Mouse (Mus musculus): Measurements from ENCODE around the gene Aldh3b3.
A peak's percentile ranks its signal among the peaks of the same experiment; 100 is the strongest.
"Not testable (repeated sequence)": the region's sequence is repeated elsewhere in the genome, so short reads cannot be mapped to it uniquely, and the experiment has no call there.

The Aldh3b3 gene

DNA sequence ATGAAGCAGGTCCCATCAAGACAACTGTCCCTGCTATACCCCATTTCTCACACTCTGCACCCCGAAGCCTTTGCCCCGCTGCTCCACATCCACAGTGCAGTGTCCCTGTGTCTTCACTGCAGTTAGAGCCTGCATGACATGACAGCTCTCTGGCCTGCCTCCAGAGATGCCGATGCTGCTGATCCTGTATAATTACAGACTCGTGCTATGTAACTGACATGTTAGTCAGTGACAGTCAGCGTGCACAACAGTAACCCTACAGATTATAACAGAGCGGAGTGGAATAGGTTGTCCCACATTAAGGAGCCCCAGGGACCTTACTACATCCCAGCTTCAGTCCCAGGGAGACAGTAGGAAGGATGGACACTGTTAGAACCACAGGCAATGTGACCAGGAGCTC lies 16.2 kb downstream of the Aldh3b3 start:
- not testable (repeated sequence) for DNase-seq

DNA sequence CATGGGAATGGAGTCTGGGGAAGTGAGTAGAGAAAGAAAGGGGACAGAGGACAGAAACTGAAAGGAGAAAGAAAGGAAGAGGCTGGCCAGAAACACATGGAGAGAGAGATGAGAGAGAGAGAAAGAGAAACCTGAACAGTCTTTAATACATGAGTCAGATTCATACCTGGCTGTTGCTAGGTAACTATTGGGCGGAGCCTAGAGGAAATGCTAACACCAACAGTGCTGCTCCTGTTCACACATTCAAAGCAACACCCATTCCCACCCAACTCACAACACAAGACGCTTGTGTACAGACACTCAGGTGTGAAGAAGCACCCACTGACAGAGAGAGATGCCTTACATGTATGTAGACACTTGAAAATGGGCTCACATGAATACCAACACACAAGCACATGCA lies 17.4 kb downstream of the Aldh3b3 start:
- no peak for DNase-seq

DNA sequence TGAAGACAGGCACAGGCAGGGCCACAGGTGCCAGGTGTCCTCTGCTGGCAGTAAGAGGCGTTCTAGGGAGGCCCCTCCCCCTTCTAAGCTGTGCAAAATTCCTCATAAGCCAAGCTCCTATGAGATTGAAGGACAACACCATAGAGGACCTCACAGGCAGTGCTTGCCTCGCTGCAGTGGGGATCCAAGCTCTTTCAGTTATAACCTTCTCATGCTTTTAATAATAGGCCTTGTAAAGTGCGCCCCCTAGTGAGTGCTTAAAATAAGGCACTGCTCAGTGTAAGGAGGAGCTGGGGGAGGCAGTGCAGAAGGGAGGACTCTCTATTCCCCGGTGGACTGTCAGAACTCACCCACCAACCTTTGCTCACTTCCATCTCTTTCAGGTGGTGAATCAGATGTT lies 21.9 kb downstream of the Aldh3b3 start:
- DNase-seq, result peak; percentile 37 to 73

DNA sequence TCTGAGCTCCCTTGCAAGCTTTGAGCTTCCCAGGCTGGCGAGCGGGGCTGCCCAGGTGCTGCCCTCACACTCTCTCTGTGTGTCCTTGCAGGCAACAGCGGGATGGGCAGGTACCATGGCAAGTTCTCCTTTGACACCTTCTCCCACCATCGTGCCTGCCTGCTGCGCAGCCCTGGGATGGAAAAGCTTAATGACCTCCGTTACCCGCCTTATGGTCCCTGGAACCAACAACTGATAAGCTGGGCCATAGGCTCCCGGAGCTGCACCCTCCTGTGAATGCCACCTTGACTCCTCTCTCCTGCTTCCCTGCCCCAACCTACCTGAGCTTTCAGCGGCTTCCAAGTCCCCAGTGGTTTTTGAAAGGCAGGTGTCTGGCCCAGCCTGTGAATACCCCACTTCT lies 22.5 kb downstream of the Aldh3b3 start:
- DNase-seq, result no peak

- no peak for DNase-seq
Measured at GRCm38 (mm10) chr19:3983527-3984200, 25.2 kb downstream of the Aldh3b3 start.

GRCm38 (mm10) chr19:3985261-3985681 lies 26.8 kb downstream of the Aldh3b3 start:
- DNase-seq, result no peak

GRCm38 (mm10) chr19:3986334-3986733 lies 27.9 kb downstream of the Aldh3b3 start, which contains the start of gene Acy3:
Gene Acy3, plus strand, starts transcription at chr19:3986570.
- DNase-seq, result peak in 1 of 2 experiments; percentile 18

GRCm38 (mm10) chr19:3988066-3988465 lies 29.6 kb downstream of the Aldh3b3 start:
- DNase-seq, result no peak

- no peak for DNase-seq
Measured at GRCm38 (mm10) chr19:3988750-3989149, 30.3 kb downstream of the Aldh3b3 start.

- no peak for DNase-seq
Measured at GRCm38 (mm10) chr19:3990804-3991203, 32.4 kb downstream of the Aldh3b3 start.

GRCm38 (mm10) chr19:3991562-3991961 lies 33.1 kb downstream of the Aldh3b3 start:
- DNase-seq, result no peak

- DNase-seq, result no peak
Measured at GRCm38 (mm10) chr19:3991966-3992365, 33.5 kb downstream of the Aldh3b3 start.

- DNase-seq, result no peak
Measured at GRCm38 (mm10) chr19:3992416-3992815, 34.0 kb downstream of the Aldh3b3 start, which contains the start of gene Tbx10. Gene Tbx10, plus strand, starts transcription at chr19:3992752.

DNA sequence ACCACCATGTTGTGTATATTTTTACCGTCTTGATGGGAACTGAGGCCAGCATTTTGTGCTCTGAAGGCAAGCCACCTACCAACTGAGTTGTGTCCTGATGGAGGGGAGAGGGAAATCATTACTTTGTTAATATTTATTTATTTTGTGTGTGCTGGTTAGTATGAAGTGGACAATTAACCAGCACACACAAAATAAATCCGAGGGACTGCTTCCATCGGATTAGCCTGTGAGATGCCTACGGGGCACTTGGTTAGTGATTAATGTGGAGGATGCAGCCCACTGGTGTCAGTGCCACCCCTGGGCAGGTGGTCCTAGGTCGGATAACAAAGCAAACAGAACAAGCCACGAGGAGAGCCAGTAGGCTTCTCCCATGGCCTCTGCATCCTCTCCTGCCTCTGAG lies 36.5 kb downstream of the Aldh3b3 start:
- DNase-seq, result no peak

DNA sequence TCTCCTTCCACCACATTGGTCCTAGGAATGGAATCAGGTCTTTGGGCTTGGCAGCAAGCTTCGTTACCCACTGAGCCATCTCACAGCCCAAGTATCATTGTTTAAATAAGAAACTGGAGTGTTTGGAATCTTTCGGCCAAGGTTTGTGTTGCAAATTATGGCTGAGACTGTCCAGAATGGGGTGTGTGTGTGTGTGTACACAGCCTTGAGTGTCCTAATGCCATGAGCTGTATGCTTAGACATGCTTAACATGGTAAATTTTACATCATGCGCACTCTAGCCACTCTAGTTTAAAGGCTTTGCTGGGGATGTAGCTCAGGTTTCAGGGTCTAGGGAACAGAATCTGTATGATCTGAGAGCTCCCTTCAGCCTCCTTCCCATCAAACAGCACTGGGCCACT lies 37.1 kb downstream of the Aldh3b3 start:
- no peak for DNase-seq

GRCm38 (mm10) chr19:3996106-3996505 lies 37.7 kb downstream of the Aldh3b3 start:
- DNase-seq, result no peak

DNA sequence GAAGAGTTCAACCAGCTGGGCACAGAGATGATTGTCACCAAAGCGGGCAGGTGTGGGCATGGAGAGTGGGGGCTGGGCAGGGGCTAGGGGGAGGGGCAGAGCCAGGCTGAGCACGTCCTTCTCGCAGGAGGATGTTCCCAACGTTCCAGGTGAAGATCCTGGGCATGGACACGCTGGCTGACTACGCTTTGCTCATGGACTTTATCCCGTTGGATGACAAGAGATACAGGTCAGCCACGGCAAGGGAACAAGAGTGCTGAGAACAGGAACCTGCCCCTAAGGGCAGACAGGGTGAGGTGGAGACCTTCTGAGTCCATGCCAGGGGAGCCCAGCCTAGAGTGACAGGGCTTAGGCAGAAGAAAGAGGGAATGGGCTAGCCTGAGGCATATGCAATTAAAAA lies 38.3 kb downstream of the Aldh3b3 start:
- no peak for DNase-seq

DNA sequence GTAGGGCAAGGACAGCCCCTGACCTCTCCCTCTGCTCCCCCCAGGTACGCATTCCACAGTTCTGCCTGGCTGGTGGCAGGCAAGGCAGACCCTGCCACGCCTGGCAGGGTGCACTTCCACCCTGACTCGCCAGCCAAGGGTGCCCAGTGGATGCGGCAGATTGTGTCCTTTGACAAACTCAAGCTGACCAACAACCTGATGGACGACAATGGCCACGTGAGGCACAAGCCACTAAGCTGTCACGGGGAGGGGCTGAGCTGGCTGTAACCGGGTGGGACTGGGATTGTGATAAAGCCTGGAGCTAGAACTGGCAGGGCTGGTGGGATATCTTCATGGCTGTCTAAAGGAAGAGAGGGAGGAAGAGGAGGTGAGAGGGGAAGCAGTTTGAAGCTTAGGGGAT lies 38.8 kb downstream of the Aldh3b3 start:
- DNase-seq, result no peak

- no peak for DNase-seq
Measured at GRCm38 (mm10) chr19:3998335-3998734, 39.9 kb downstream of the Aldh3b3 start.

- no peak for DNase-seq
Measured at GRCm38 (mm10) chr19:3999121-3999730, 40.8 kb downstream of the Aldh3b3 start.

GRCm38 (mm10) chr19:4000119-4000900 lies 41.9 kb downstream of the Aldh3b3 start, which contains the start of the genes Nudt8 and Gm49405:
Gene Nudt8, plus strand, starts transcription at chr19:4000580.
Gene Gm49405, plus strand, starts transcription at chr19:4000626.
- DNase-seq, result peak; percentile 91 to 92

DNA sequence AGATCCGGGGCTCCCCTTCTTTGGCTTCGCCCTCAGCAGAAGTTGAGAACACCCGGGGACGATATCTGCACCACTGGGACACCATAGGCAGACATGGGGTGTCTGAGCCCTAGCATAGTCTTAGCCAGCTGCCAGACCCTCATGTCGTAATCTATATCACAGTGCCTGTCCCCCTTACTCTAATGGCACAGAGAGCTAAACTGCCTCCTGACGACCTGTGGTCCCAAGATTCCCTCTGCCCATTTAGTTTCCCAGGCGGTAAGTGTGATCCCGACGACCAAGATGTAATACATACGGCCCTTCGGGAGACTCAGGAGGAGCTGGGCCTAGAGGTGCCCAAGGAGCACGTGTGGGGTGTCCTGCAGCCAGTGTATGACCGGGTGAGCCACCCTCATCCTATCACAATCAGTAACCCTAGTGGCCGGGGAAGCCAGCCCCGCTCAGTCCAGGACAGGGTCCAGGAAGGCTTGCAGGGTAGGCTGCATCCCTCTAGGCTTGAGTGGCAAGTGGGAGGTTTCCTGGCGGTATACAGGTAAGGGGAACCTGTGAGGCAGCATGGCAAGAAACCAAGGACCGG lies 42.6 kb downstream of the Aldh3b3 start:
- no peak for DNase-seq

GRCm38 (mm10) chr19:4001752-4002151 lies 43.3 kb downstream of the Aldh3b3 start:
- no peak for DNase-seq
